Mouse (Mus musculus): ENCODE data around the gene Zfp46. TPM values are rescaled to one million over a fixed set of nuclear protein-coding genes. Genes with fewer than 3 reads are reported as not detected.

Gene Zfp46
- polyA plus RNA-seq (2016; fragmentation: Nextera tagmentation; extraction: Ambion mirVana): 20.2 and 24.6 TPM in 2 replicates

DNA sequence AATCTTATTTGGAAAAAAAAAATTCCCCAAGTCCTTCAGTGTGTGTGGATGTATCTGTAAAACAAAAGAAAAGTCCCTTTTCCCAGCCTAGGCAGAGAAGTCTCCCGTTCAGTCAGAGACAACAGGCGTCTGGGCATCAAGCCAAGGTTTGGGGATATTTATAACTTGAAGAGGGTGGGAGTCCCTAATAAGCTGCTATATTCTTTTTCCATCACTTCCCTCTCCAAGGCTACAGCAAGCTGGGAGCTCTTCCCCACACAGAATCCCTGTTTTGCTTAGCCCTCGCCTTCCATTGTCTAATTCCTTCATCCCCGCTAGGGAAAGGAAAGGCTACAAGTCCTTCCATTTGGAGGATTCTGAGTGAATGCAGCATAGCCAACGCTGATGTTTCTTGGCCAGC, at the start of gene Zfp46:
Gene Zfp46, plus strand, starts transcription at position 229 of the 400 bp plus-strand sequence.
- WGBS: 69% methylated on average over 5 of the region's 5 CpGs
- H3K36me3 ChIP-seq: peaks cover 23% of the 10 kb centered on the region
- peak within 1 kb of the TSS; percentile 70 for H3K4me3 ChIP-seq
- H3K4me1 ChIP-seq: peaks cover 45% of the 10 kb centered on the region
- peaks cover 17% of the 10 kb centered on the region for H3K27me3 ChIP-seq (ENCODE audit: low read depth, poor library complexity, severe bottlenecking)
- no peak for DNase-seq (ENCODE audit: low spot score)
- no peaks in the 10 kb centered on the region for H3K9me3 ChIP-seq (replicated peaks)
- H3K27ac ChIP-seq: peak within 1 kb of the TSS; percentile 93

DNA sequence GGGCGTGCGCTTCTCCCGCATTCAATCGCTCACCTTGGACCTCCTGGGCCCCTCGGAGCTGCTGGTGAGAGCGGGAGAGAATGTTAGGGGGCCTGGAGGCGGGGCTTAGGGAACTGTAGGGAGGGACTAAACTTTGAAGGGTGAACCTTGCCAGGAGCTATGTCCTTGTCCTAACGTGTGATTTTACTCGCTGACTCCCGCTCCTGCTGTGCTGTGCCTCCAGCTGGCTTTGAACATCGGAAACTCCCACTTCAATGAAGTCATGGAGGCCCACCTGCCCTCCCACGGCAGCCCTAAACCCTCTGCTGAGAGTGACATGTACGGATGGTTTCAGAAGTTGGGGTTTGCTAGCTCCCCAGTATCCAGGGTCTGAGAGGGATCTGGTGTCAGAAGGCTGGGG, 45.8 kb upstream of the Zfp46 start:
- Histone ChIP-seq H3K4me3 (peak overlapping the region; percentile 31), H3K36me3 (no peaks in the 10 kb centered on the region), H3K27me3 (ENCODE audit: low read depth, poor library complexity, severe bottlenecking) (peaks cover 73% of the 10 kb centered on the region), H3K9me3 (replicated peaks) (no peaks in the 10 kb centered on the region), H3K27ac (no peak overlapping the region), H3K4me1 (peaks cover 24% of the 10 kb centered on the region)
- DNase-seq (ENCODE audit: low spot score): no peak
- WGBS: 6% methylated on average over 13 of the region's 13 CpGs

- no peak for DNase-seq (ENCODE audit: low spot score)
- 54% methylated on average over 9 of the region's 9 CpGs for WGBS
- Histone ChIP-seq H3K27me3 (ENCODE audit: low read depth, poor library complexity, severe bottlenecking) (peaks cover 78% of the 10 kb centered on the region), H3K27ac (no peak overlapping the region), H3K4me3 (no peak overlapping the region), H3K9me3 (replicated peaks) (no peaks in the 10 kb centered on the region), H3K36me3 (no peaks in the 10 kb centered on the region), H3K4me1 (peaks cover 24% of the 10 kb centered on the region)
These were observed 45.4 kb upstream of the Zfp46 start for GRCm38 (mm10) chr4:136239111-136239510.

GRCm38 (mm10) chr4:136239622-136240021, 44.9 kb upstream of the Zfp46 start:
- H3K4me3 ChIP-seq: no peak overlapping the region
- no peaks in the 10 kb centered on the region for H3K36me3 ChIP-seq
- peak; percentile 80 for DNase-seq (ENCODE audit: low spot score)
- H3K27ac ChIP-seq: no peak overlapping the region
- no peaks in the 10 kb centered on the region for H3K9me3 ChIP-seq (replicated peaks)
- 18% methylated on average over 8 of the region's 8 CpGs for WGBS
- peaks cover 24% of the 10 kb centered on the region for H3K4me1 ChIP-seq
- peaks cover 83% of the 10 kb centered on the region for H3K27me3 ChIP-seq (ENCODE audit: low read depth, poor library complexity, severe bottlenecking)

DNA sequence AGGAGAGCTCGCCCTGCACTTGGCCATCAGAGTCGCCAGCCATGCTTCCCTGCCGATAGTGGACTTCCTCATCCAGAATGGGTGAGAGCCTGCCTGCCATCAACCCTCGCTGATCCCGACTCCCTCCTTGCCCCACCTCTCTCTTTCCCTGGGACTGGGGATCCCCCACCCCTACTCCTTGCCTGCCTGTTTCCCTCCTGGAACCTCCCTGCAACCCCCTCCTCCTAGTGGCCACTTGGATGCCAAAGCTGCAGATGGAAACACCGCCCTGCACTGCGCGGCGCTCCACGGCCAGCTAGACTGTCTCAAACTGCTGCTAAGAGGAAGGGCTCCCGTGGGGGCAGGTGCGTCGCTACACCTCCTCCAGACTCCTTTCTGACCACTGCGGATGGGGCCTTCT, 44.4 kb upstream of the Zfp46 start:
- Histone ChIP-seq H3K9me3 (replicated peaks) (no peaks in the 10 kb centered on the region), H3K27me3 (ENCODE audit: low read depth, poor library complexity, severe bottlenecking) (peaks cover 88% of the 10 kb centered on the region), H3K27ac (no peak overlapping the region), H3K4me3 (no peak overlapping the region), H3K36me3 (no peaks in the 10 kb centered on the region), H3K4me1 (peaks cover 24% of the 10 kb centered on the region)
- no peak for DNase-seq (ENCODE audit: low spot score)
- 63% methylated on average over 14 of the region's 14 CpGs for WGBS

GRCm38 (mm10) chr4:136240955-136241354, 43.5 kb upstream of the Zfp46 start:
- peaks cover 96% of the 10 kb centered on the region for H3K27me3 ChIP-seq (ENCODE audit: low read depth, poor library complexity, severe bottlenecking)
- no peaks in the 10 kb centered on the region for H3K9me3 ChIP-seq (replicated peaks)
- H3K27ac ChIP-seq: no peak overlapping the region
- peaks cover 28% of the 10 kb centered on the region for H3K4me1 ChIP-seq
- no peaks in the 10 kb centered on the region for H3K36me3 ChIP-seq
- H3K4me3 ChIP-seq: no peak overlapping the region
- 62% methylated on average over 8 of the region's 8 CpGs for WGBS
- DNase-seq (ENCODE audit: low spot score): no peak

GRCm38 (mm10) chr4:136242065-136242703, 42.3 kb upstream of the Zfp46 start:
- peaks cover 40% of the 10 kb centered on the region for H3K4me1 ChIP-seq
- H3K27me3 ChIP-seq (ENCODE audit: low read depth, poor library complexity, severe bottlenecking): peaks cover 96% of the 10 kb centered on the region
- WGBS: 46% methylated on average over 8 of the region's 8 CpGs

GRCm38 (mm10) chr4:136242728-136243127, 41.8 kb upstream of the Zfp46 start:
- H3K27me3 ChIP-seq (ENCODE audit: low read depth, poor library complexity, severe bottlenecking): peaks cover 96% of the 10 kb centered on the region
- no peak overlapping the region for H3K4me3 ChIP-seq
- no peak for DNase-seq (ENCODE audit: low spot score)
- no peaks in the 10 kb centered on the region for H3K36me3 ChIP-seq
- WGBS: 77% methylated on average over 7 of the region's 7 CpGs
- H3K9me3 ChIP-seq (replicated peaks): no peaks in the 10 kb centered on the region
- H3K27ac ChIP-seq: no peak overlapping the region
- H3K4me1 ChIP-seq: peaks cover 43% of the 10 kb centered on the region

More at GRCm38 (mm10) chr4:136242065-136242703, 42.3 kb upstream of the Zfp46 start:
- no peak for DNase-seq (ENCODE audit: low spot score)
- no peaks in the 10 kb centered on the region for H3K9me3 ChIP-seq (replicated peaks)
- no peaks in the 10 kb centered on the region for H3K36me3 ChIP-seq
- H3K27ac ChIP-seq: no peak overlapping the region
- no peak overlapping the region for H3K4me3 ChIP-seq

DNA sequence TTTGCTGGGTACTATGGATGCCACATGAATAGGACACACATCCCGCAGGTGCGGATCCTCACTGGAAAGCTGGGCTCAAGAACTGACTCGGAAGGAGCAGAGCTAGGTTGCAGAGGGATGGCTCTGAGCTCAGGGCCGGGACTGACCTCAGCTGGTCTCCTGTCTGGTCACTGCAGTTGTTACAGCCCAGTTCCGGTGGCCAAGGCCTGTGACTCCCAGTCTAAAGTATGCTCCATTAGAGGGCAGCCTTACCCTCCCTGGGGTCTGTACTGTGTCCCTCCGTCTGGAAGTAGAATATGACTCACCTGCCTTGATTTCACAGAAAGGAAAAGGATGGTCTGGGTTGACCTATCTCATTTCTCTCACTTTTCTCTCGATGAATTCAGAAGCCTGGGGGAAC, 40.3 kb upstream of the Zfp46 start:
- DNase-seq (ENCODE audit: low spot score): no peak
- no peaks in the 10 kb centered on the region for H3K36me3 ChIP-seq
- H3K27me3 ChIP-seq (ENCODE audit: low read depth, poor library complexity, severe bottlenecking): peaks cover 96% of the 10 kb centered on the region
- no peak overlapping the region for H3K27ac ChIP-seq
- H3K9me3 ChIP-seq (replicated peaks): no peaks in the 10 kb centered on the region
- peaks cover 46% of the 10 kb centered on the region for H3K4me1 ChIP-seq
- 62% methylated on average over 7 of the region's 7 CpGs for WGBS
- no peak overlapping the region for H3K4me3 ChIP-seq

DNA sequence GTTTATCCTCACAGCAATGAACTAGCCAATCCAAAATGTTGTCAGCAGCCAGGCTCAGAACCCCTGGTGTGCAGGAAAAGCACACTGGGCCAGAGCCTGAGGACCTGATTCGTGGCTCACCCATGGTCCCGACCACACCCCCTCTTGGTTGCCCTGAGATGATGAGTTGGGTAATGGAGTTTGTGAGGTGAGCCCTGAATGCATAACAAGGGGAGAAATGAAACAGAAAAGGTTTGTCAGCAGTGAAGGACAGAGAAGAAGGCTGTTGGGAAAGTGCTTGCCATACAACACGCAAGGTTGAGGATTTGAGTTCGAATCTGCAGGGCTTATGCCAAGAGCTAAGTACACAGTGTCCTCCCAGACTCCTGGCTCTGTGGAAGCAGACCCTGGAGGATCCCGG, 38.8 kb upstream of the Zfp46 start:
- WGBS: 39% methylated on average over 5 of the region's 5 CpGs
- DNase-seq (ENCODE audit: low spot score): no peak

DNA sequence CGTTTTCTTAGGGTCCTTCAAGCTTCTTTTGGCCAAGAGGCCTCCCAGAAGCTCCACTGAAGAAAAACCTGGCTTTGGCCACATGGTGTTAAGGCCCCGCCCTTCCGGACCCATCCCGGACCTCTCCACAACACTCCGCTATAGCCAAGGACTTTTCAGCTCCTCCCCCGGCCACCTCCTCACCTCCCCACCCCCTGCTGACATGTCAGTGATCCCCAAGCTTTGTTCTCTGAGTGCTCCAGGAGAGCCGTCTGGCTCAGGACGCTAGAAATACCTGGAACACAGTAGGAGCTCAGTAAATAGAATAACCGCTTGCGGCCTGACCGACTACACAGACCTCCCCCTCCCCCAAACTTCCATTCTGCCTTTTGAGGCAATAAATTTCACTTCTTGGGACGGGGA, 37.9 kb upstream of the Zfp46 start:
- no peaks in the 10 kb centered on the region for H3K36me3 ChIP-seq
- 2% methylated on average over 12 of the region's 12 CpGs for WGBS
- DNase-seq (ENCODE audit: low spot score): no peak
- H3K27ac ChIP-seq: no peak overlapping the region
- H3K4me1 ChIP-seq: peaks cover 38% of the 10 kb centered on the region
- peaks cover 96% of the 10 kb centered on the region for H3K27me3 ChIP-seq (ENCODE audit: low read depth, poor library complexity, severe bottlenecking)
- no peaks in the 10 kb centered on the region for H3K9me3 ChIP-seq (replicated peaks)
- peak overlapping the region; percentile 27 for H3K4me3 ChIP-seq

More for the DNA sequence above, 38.8 kb upstream of the Zfp46 start:
- peaks cover 41% of the 10 kb centered on the region for H3K4me1 ChIP-seq
- H3K27ac ChIP-seq: no peak overlapping the region
- peaks cover 96% of the 10 kb centered on the region for H3K27me3 ChIP-seq (ENCODE audit: low read depth, poor library complexity, severe bottlenecking)
- H3K9me3 ChIP-seq (replicated peaks): no peaks in the 10 kb centered on the region
- H3K4me3 ChIP-seq: no peak overlapping the region
- no peaks in the 10 kb centered on the region for H3K36me3 ChIP-seq

GRCm38 (mm10) chr4:136247386-136247728, 37.1 kb upstream of the Zfp46 start:
- Histone ChIP-seq H3K4me1 (peaks cover 38% of the 10 kb centered on the region), H3K27me3 (ENCODE audit: low read depth, poor library complexity, severe bottlenecking) (peaks cover 100% of the 10 kb centered on the region), H3K4me3 (peak overlapping the region; percentile 54), H3K36me3 (no peaks in the 10 kb centered on the region), H3K9me3 (replicated peaks) (no peaks in the 10 kb centered on the region), H3K27ac (0 out of 2 replicates have a peak overlapping the region, but pooled peaks have one; percentile 63)
- DNase-seq (ENCODE audit: low spot score): no peak
- 2% methylated on average over 14 of the region's 14 CpGs for WGBS

GRCm38 (mm10) chr4:136247729-136248463, 36.6 kb upstream of the Zfp46 start, which contains the start of gene Tcea3:
Gene Tcea3, plus strand, starts transcription at chr4:136247729.
- WGBS: under 1% methylated on average over 46 of the region's 46 CpGs
- peak; percentile 69 for DNase-seq (ENCODE audit: low spot score)
- H3K36me3 ChIP-seq: no peaks in the 10 kb centered on the region
- peaks cover 38% of the 10 kb centered on the region for H3K4me1 ChIP-seq
- H3K27me3 ChIP-seq (ENCODE audit: low read depth, poor library complexity, severe bottlenecking): peaks cover 97% of the 10 kb centered on the region
- H3K27ac ChIP-seq: peak within 1 kb of the TSS; percentile 63
- no peaks in the 10 kb centered on the region for H3K9me3 ChIP-seq (replicated peaks)
- peak within 1 kb of the TSS; percentile 54 for H3K4me3 ChIP-seq
